Mouse (Mus musculus) adrenal gland, postnatal 14 days (tissue): Measurements from ENCODE around the gene Dnajc12. TPM values are rescaled to one million over a fixed set of nuclear protein-coding genes. Genes with fewer than 3 reads are reported as not detected.
A peak's percentile ranks its signal among the peaks of the same experiment; 100 is the strongest.
"Not testable (repeated sequence)": the region's sequence is repeated elsewhere in the genome, so short reads cannot be mapped to it uniquely, and the experiment has no call there.

ENCODE experiments used
- DNase-seq: peaks from one replicate; pipeline ENCODE4 v3.0.0; 2021; ENCODE audit warnings: mixed read lengths
- total RNA-seq: library from RNA; stranded (reverse); gene quantifications from 2 replicates; pipeline ENCODE4 v1.2.3, GENCODE M21; 2021

Gene Dnajc12
- total RNA-seq, 1 experiment from 2014 or later, result 11.9 TPM

GRCm38 (mm10) chr10:63386444-63386843 lies 4.2 kb downstream of the Dnajc12 start:
- peak; percentile 89 for DNase-seq

DNA sequence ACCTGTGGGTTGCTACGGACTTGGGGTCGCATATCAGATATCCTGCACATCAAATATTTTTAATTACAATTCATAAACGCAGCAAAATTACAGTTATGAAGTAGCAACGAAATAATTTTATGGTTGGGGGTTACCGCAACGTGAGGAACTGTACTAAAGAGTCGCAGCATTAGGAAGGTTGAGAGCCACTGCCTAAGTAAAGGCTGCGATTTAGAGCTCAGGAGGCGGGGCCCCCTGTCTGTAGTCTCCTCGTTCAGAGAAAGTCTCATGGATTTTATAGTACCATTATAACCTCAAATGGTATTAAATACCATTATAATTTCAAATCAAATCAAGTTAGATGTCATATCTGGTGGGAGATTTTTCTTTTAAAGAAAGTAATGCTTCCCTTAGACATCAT lies 4.7 kb downstream of the Dnajc12 start:
- no peak for DNase-seq

GRCm38 (mm10) chr10:63388948-63389347 lies 6.7 kb downstream of the Dnajc12 start:
- no peak for DNase-seq

GRCm38 (mm10) chr10:63396963-63397362 lies 14.7 kb downstream of the Dnajc12 start:
- DNase-seq, result no peak

- DNase-seq, result no peak
These were observed 20.7 kb downstream of the Dnajc12 start for GRCm38 (mm10) chr10:63402731-63403504.

DNA sequence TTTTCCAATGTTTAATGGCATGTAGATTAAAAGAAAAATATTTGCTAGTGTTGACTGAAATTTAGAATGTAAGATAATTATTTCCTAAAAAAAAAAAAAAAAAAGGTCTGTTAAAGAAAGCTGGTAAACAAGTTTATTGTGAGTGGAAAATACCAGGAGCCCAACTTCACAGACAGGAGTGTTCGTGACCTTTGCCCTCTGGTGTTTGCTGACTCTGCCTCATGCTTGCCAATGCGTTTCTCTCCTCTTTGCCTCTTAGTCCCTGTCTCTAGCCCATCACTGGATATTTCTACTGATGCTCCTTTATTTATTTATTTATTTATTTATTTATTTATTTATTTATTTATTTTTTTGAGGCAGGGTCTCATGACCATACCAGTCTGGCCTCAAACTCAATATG lies 21.4 kb downstream of the Dnajc12 start:
- DNase-seq, result no peak

GRCm38 (mm10) chr10:63410162-63410956 lies 28.1 kb downstream of the Dnajc12 start:
- no peak for DNase-seq

DNA sequence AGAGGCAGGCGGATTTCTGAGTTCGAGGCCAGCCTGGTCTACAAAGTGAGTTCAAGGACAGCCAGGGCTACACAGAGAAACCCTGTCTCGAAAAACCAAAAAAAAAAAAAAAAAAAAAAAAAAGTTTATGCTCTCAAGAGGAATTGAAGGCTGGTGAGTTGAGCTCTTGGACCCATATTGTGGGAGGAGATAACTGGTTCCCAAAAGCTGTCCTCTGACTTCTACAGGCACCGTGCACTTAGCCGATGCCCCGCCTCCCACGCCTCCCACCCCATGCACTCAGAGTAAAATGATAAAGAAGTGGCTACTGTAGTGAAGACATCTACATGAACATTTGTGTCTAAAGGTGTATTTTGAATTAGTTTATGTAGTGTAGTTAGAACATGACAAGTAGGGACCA lies 29.4 kb downstream of the Dnajc12 start:
- not testable (repeated sequence) for DNase-seq

GRCm38 (mm10) chr10:63412756-63413155 lies 30.5 kb downstream of the Dnajc12 start:
- DNase-seq, result no peak

DNA sequence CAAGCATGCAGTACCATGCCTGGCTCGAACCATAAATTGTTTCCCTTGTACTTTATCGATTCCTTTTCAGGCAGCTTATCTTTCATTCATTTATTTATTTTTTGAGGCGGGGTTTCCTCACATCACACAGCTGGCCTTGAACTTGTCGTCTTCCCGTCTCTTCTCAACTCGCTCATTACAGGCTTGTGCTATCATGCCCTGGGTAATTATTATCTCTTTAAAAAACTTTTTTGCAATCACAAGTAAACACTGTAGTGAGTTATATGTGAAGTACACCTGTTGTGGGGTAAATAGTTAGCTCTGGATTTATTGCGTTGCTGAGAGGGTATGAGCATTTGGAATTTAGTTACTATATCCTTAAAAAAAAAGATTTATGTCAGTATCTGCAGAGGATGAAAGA lies 33.0 kb downstream of the Dnajc12 start:
- DNase-seq, result no peak

DNA sequence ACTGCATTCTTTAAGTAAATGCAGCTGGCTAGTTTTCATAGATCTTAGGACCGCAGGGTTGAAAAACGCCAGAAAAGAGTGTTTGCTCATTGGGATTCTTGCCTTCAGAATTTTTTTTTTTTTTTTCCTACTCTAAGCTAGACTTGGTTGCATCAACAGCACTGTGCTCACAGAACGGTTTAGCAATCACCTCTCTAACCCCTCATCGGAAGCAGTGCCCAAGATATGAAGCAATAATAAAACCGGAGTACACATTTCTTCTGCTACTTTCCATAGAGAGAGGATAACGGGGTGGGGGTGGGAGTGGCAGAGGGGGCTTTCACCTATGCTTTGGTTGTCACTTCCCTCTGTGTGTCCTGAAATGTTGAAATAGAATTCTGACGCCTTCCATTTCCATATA lies 33.6 kb downstream of the Dnajc12 start:
- DNase-seq, result no peak

- no peak for DNase-seq
These were observed 34.8 kb downstream of the Dnajc12 start for GRCm38 (mm10) chr10:63417061-63417460.

DNA sequence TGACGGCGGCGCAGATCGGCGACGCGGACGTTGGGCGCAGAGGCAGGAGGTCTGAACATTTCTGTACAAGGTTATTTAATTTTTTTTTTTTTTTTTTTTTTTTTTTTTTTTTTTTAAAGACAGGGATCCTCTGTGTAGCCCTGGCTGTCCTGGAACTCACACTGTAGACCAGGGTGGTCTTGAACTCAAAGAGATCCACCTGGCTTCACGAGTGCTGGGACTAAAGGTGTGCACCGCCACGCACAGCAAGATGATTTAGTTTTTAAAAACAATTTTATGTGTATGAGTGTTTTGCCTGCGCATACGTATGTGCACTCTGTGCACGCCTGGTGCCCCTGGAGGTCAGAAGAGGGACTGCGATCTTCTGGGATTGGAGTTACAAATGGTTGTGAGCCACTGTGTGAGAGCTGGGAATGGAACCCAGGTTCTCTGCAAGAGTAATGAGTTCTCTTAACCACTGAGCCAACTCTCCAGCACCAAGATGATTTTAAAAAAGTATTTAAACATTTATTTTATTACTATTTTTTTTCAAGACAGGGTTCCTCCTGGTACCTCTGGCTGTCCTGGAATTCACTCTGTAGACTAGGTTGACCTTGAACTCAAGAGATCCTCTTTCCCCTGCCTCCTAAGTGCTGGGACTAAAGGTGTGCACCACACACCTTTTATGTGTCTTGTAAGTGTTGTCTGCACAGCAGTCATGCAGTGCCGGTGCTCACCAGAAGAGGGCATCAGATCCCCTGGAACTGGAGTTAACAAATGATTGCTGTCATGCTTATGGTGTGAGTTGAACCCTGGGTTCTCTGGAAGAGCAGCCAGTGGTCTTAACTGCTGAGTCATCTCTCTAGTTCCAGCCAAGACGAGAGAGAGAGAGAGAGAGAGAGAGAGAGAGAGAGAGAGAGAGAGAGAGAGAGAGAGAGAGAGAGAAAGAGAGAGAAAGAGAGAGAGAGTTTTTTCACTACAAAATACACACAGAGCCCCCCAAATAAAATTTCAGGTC lies 39.8 kb downstream of the Dnajc12 start, which contains the start of gene Gm7075:
TSS of gene Gm7075 (minus strand) at position 51 of the 997 bp plus-strand sequence.
- DNase-seq, result peak; percentile 71

- no peak for DNase-seq
These were observed 40.4 kb downstream of the Dnajc12 start for GRCm38 (mm10) chr10:63422736-63422992.

DNA sequence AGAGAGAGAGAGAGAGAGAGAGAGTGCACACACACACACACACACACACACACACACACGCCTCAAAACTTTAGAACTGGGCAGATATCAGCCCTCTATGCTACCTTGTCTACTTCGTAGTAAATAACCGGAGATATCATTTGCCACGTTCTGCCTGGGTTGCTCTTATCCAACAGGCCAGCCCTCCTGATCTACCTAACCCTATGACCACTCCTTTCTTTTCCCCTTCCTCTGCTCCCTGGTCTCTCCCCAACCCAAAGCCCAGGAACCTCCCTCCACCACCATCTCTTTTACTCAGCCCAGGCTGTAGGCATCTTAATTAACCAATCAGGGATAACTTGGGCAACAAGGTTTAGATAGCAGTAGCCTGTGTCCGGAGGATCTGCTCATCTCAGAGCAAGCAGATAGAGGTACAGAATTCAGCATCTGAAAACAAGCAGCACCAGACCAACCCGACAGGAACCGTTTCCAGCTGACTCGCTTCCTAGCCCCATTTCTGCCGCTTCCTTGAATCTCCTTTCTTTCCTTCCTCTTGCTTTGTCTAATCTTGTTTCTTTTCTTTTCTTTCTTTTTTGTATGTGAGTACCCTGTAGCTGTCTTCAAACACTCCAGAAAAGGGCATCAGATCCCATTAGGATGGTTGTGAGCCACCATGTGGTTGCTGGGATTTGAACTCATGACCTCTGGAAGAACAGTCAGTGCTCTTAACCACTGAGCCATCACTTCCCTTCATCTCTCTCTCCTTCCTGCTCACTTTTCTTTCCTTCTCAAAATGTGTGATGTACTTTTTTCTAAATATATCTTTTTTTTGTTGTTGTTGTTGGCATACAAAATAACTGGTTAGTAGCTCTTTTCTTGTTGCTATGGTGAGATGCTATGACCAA lies 41.6 kb downstream of the Dnajc12 start:
- DNase-seq, result no peak

DNA sequence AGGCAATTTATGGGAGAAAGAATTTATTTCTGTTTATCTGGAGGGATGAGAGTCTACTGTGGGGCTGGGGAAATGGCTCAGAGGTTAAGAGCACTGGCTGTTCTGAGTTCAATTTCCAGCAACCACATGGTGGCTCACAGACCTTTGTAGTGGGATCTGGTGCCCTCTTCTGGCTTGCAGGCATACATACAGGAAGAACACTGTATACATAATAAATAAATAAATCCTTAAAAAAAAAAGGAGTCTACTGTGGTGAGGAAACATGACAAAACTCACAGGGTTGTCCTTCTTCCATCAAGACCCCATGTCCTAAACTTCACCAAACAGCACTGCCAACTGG lies 42.2 kb downstream of the Dnajc12 start:
- peak; percentile 61 for DNase-seq

DNA sequence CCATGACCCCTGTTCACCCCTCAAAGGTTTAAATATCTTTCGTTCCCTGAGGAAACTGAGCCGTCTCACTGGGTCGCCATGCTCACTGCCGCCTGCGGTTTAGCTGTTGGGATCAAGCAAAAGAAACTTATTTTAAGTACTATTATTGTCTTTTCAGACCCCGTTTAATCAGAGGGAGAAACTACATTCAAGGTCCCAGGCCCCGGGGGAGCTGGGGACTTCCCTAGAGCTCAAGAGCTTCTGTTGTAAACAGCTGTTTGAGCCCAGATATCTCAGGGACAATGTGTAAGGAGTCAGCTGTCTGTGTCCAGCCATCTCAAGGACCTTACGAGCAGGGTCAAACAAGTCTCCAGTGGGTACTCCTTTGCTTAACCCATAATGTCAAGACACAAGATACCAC lies 44.9 kb downstream of the Dnajc12 start:
- no peak for DNase-seq

DNA sequence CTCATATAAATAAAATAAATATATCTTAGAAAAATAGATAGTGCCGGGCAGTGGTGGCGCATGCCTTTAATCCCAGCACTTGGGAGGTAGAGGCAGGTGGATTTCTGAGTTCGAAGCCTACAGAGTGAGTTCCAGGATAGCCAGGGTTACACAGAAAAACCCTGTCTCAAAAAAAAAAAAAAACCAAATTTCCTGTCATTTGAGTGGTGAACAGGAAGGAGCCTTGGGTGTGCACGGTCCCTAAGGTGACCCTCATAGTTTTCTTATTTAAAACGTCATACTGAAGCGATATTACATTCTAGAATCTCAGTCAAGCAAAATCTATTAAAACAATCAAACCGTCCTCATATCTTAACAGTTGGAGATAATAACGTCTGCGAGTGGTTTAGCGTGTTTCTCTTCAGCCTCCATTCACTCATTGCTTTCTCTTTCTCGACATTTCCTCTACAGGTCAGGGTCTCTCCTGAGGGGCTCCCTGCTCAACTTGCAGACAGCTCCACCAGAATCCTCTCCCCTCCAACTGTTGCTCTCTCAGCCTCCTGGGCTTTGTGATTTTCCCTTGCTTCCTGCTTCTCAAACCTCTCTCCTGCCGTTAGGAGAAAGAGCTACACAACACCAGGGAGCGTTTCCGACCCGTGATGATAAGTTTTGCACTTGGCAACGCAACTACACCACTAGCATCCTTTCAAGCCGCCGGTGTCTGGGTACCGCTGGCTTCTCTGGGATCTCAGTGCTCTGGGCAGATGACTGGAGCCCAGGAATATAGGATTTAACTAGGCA lies 46.2 kb downstream of the Dnajc12 start:
- DNase-seq, result peak; percentile 49

GRCm38 (mm10) chr10:63429023-63429340 lies 46.7 kb downstream of the Dnajc12 start:
- no peak for DNase-seq

GRCm38 (mm10) chr10:63429380-63429779 lies 47.1 kb downstream of the Dnajc12 start:
- peak; percentile 99 for DNase-seq

DNA sequence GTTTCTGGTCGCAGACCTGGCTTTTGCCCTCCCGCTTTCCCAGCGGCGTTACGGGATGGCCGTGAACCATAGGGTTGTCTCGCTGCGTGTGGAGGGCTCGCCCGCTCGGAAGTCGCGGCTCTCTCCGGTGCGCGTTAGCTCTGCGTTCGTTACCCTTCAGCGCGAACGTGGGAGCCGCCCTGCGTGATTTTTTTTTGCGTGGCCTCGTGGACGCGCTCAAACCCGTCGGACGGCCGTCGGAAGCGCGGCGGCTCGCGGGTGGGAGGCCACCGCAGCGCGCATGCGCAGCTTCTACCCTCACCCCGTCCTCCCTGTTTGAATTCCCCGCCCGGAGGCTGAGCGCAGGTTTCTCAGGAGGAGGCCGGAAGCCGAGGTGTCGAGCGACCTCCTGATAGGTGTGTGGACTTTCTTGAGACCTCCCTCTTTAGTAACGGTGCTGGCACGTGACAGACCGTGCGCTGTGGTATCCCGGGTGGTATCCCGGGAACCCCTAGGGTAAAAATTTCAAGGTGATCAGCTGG lies 47.6 kb downstream of the Dnajc12 start, which contains the start of gene Ctnna3:
TSS of gene Ctnna3 (plus strand) at position 314 of the 521 bp plus-strand sequence.
- DNase-seq, result peak; percentile 94
